Mouse (Mus musculus) stomach, postnatal 0 days (tissue): ENCODE measurements around the gene Coa3. TPM values are rescaled to one million over a fixed set of nuclear protein-coding genes. Genes with fewer than 3 reads are reported as not detected.

ENCODE experiments used
- ATAC-seq: fragments of 200-750 bp; cut with Nextera tagmentation; 2 replicates; pipeline ENCODE4 v1.8.0; 2017; ENCODE audit not compliant: low FRiP score, low TSS enrichment
- DNase-seq: peaks from one replicate; pipeline ENCODE4 v3.0.0-alpha.2; 2016; ENCODE audit warnings: low spot score
- H3K27ac ChIP-seq: fragments of 300-500 bp; sonication (generic); replicated peaks from 2 replicates; pipeline ENCODE4 v1.5.1; 2014; ENCODE audit warnings: mild to moderate bottlenecking, control low read depth
- H3K27me3 ChIP-seq: fragments of 300-500 bp; sonication (generic); 2 replicates; pipeline ENCODE4 v1.6.1; 2014; ENCODE audit warnings: low read length; ENCODE audit not compliant: control insufficient read depth, insufficient read depth
- H3K36me3 ChIP-seq: fragments of 300-500 bp; sonication (generic); 2 replicates; pipeline ENCODE4 v1.6.1; 2014; ENCODE audit warnings: low read length, mixed read lengths; ENCODE audit not compliant: control insufficient read depth, insufficient read depth
- H3K4me1 ChIP-seq: fragments of 300-500 bp; sonication (generic); replicated peaks from 2 replicates; pipeline ENCODE4 v1.6.1; 2014; ENCODE audit warnings: antibody characterized with exemption; ENCODE audit not compliant: control insufficient read depth, insufficient read depth
- H3K4me2 ChIP-seq: fragments of 300-500 bp; sonication (generic); replicated peaks from 2 replicates; pipeline ENCODE4 v1.6.1; 2014; ENCODE audit warnings: low read depth, mild to moderate bottlenecking, control low read depth, moderate library complexity
- H3K4me3 ChIP-seq: fragments of 300-500 bp; sonication (generic); 2 replicates; pipeline ENCODE4 v1.5.1; 2014; ENCODE audit warnings: low read depth, low read length, control low read depth
- H3K9ac ChIP-seq: fragments of 300-500 bp; sonication (generic); 2 replicates; pipeline ENCODE4 v1.6.1; 2014; ENCODE audit warnings: mild to moderate bottlenecking, low read length, control low read depth, mixed read lengths
- H3K9me3 ChIP-seq: fragments of 300-500 bp; sonication (generic); 2 replicates; pipeline ENCODE4 v1.6.1; 2016; ENCODE audit warnings: low read length; ENCODE audit not compliant: control insufficient read depth
- CTCF ChIP-seq: IDR thresholded peaks from 2 replicates; pipeline ENCODE4 v1.5.1; 2016; ENCODE audit warnings: antibody characterized with exemption, low read depth, mild to moderate bottlenecking, moderate library complexity
- EP300 ChIP-seq: optimal IDR thresholded peaks from 2 replicates; pipeline ENCODE3; 2016; ENCODE audit warnings: antibody characterized with exemption
- WGBS: fragments of 180-500 bp; shearing (Covaris S2); extraction: QIAGEN DNeasy Blood & Tissue Kit; methylation state at CpG from one replicate; pipeline ENCODE4 v1.1.7; 2014; 5-methylcytosine and 5-hydroxymethylcytosine counted together
- polyA plus RNA-seq: library from polyadenylated mRNA; unstranded; fragments of >200 nt; fragmentation: Nextera tagmentation; extraction: Ambion mirVana; gene quantifications from 2 replicates; pipeline ENCODE4 v1.2.1, GENCODE M21; 2015

Coa3 gene
- polyA plus RNA-seq, 1 experiment from 2014 or later, result 180 TPM

DNA sequence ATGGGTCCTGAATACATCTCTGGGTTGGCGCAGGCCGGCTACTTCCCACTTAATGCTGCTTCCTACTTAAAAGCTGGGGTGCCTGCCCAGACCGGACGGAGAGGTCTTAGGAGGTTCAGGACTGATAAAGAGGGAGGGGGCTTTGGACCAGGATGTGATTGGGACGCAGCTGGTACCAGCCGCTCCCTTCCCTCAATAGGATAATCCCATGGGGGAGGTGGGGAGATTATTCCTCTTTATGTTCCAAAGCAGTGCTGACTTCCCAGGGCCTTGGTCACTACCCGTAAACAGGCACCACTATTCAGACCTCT lies 32.3 kb downstream of the Coa3 start:
- no peak; the same call in 1 of the 2 replicates for ATAC-seq
- Histone ChIP-seq H3K9me3 (no peaks in the 10 kb centered on the region), H3K27me3 (no peaks in the 10 kb centered on the region), H3K4me3 (peak overlapping the region; percentile 58), H3K27ac (peak overlapping the region; percentile 89), H3K9ac (peak overlapping the region; percentile 72), H3K4me1 (no peaks in the 10 kb centered on the region), H3K36me3 (no peaks in the 10 kb centered on the region), H3K4me2 (peak overlapping the region; percentile 96)
- WGBS, result 14% methylated on average over 7 of the region's 7 CpGs
- no peak for DNase-seq
- TF ChIP-seq CTCF (no peak), EP300 (no peak)

DNA sequence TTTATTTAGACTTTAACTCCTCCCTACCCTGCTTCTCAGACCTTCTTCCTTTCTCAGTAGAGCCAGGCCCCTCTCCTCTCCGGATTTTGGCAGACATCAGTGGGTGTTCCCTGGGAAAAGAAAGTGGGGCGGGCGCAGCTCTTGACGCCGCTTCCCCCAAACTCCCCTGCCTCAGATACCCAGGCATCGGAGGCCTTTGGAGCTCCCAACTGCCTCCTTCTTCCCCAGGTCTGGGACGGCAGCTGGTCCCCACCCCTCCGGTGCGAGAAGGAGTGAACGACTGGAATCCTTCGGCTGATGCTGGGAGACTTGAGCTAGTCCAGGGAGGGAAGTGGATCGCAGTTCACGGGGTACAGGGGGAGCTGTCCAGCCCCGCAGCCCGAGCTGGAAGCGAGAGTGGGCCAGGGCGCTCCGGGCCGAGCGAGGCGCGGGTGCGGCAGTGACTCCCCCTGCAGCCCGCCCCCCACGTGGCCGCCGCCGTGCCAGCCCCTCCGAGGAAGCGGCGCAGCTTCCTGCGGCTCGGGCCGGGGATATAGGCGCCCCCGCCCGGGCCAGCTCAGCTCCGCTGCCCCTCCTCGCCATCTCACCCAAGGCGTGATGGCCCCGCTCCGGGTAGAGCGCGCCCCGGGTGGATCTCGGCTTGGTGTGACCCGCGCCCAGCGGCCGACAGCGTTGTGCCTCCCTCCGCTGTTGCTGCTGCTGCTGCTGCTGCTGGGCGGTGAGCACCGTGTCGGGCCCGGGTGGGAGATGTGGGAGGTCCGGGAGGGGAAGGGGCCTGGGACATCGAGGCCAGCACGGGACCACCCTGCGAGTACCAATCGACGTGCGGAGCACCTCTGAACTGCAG lies 32.8 kb downstream of the Coa3 start, which contains the start of gene Ramp2:
Ramp2 (plus strand) TSS at position 174 of the 847 bp plus-strand sequence.
- no peaks in the 10 kb centered on the region for H3K4me1 ChIP-seq
- under 1% methylated on average over 54 of the region's 63 CpGs for WGBS
- H3K4me3 ChIP-seq, result peak within 1 kb of the TSS; percentile 58
- no peaks in the 10 kb centered on the region for H3K36me3 ChIP-seq
- no peaks in the 10 kb centered on the region for H3K27me3 ChIP-seq
- peak within 1 kb of the TSS; percentile 96 for H3K4me2 ChIP-seq
- H3K27ac ChIP-seq, result peak within 1 kb of the TSS; percentile 89
- TF ChIP-seq CTCF (no peak; the same call in 1 of the 2 replicates), EP300 (no peak)
- peak within 1 kb of the TSS; percentile 72 for H3K9ac ChIP-seq
- ATAC-seq (peak; percentile 61), DNase-seq (peak; percentile 60)
- no peaks in the 10 kb centered on the region for H3K9me3 ChIP-seq

DNA sequence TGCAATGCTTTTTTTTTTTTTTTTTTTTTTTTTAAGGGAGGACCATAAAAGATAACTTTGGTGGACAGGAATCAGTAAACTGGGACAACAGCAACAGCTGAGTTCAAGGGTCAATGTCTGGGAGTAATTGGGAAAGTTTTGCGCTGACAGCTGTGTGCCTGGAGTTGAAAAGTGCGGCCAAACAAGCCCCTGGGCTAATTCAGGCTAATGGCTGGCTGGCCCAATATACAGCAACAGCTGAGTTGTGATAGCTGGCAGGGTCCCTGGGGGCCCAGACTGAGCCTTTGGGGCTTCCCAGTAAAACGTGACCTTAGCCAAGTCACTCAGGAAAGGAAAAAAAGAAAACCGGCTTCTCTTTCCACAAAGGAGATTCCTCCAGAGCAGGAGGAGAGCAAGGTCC lies 33.8 kb downstream of the Coa3 start:
- H3K27me3 ChIP-seq, result no peaks in the 10 kb centered on the region
- TF ChIP-seq EP300, result no peak
- TF ChIP-seq CTCF, result no peak
- ATAC-seq (no peak), DNase-seq (no peak)
- no peaks in the 10 kb centered on the region for H3K36me3 ChIP-seq
- WGBS, result 61% methylated on average over 4 of the region's 4 CpGs
- no peak overlapping the region for H3K4me3 ChIP-seq
- peak overlapping the region; percentile 89; the same call in 1 of the 2 replicates for H3K27ac ChIP-seq
- H3K9me3 ChIP-seq, result no peaks in the 10 kb centered on the region
- H3K4me1 ChIP-seq, result no peaks in the 10 kb centered on the region
- H3K9ac ChIP-seq, result no peak overlapping the region
- H3K4me2 ChIP-seq, result peak overlapping the region; percentile 96

DNA sequence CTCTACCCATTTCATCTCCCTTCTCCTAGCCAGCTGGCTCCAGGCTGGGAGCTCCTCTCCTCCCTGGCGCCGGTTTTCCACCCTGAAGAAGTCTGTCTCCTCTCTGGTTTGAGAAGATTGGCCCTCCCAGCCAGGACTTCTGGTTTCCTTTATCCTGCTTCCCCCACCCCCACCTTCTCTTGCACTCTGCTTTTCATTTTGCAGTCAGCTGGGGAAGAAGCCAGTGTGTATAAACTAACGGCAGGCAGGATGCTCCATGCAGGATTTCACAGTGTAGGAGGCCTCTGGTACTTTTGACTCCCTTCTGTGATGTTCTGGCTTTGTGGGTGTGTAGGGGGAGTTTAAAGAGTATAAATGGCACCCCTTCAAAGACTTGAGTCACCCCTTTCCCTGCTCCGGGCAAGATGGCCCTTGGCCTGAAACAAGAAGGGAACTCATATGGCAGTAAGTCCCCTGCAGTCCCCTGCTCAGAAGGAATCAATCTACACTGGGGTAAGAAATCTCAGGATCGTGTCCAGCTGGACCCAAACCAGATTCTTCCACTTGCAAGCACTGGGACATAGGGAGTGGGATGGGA lies 40.8 kb downstream of the Coa3 start:
- peak overlapping the region; percentile 18; the same call in 1 of the 2 replicates for H3K9ac ChIP-seq
- no peak overlapping the region for H3K4me2 ChIP-seq
- DNase-seq, result no peak

DNA sequence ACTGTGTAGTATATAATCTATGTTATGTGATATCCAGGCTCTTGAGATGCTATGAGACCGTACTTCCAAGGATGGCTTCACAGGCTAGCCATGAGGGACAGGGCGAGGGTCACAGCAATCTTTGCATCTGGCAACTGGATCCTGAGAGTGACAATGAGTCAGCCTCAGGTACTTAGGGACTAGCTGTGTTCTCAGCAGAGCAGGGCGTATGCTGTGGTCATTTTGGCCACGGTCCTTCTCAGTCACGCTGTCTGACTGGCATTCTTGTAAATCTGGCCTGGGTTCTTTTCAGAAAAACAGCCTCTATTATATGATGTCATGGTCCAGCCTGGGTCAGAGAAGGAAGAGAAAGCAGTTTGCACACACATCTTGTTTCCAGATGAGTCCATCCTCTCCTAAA lies 42.1 kb downstream of the Coa3 start:
- Histone ChIP-seq H3K4me2 (no peak overlapping the region), H3K9me3 (no peaks in the 10 kb centered on the region), H3K9ac (no peak overlapping the region), H3K27me3 (no peaks in the 10 kb centered on the region), H3K4me1 (no peaks in the 10 kb centered on the region), H3K27ac (no peak overlapping the region), H3K4me3 (no peak overlapping the region), H3K36me3 (no peaks in the 10 kb centered on the region)
- 93% methylated on average over 5 of the region's 5 CpGs for WGBS
- DNase-seq, result no peak
- TF ChIP-seq EP300 (no peak), CTCF (no peak)
- no peak for ATAC-seq

More for the DNA sequence above, 40.8 kb downstream of the Coa3 start:
- TF ChIP-seq EP300 (no peak), CTCF (no peak)
- no peak for ATAC-seq
- no peaks in the 10 kb centered on the region for H3K9me3 ChIP-seq
- 39% methylated on average over 5 of the region's 5 CpGs for WGBS
- H3K4me1 ChIP-seq, result no peaks in the 10 kb centered on the region
- no peak overlapping the region for H3K4me3 ChIP-seq
- H3K27me3 ChIP-seq, result no peaks in the 10 kb centered on the region
- no peaks in the 10 kb centered on the region for H3K36me3 ChIP-seq
- H3K27ac ChIP-seq, result peak overlapping the region; percentile 63

DNA sequence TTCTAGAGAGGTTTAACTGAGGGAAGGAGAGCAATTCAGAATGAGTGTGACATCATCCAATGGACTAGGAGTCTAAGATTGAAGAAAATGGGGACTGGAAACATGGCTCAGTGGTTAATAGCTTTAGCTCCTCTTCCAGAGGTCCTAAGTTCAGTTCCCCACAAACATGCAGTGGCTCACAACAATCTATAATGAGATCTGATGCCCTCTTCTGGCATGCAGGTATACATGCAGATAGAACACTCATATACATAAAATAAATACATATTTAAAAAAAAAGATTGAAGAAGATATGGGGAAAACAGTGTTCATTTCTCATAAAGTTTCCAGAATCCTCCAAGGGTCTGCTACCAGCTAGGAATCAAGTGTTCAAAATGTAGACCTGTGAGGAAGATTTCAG lies 43.5 kb downstream of the Coa3 start:
- Histone ChIP-seq H3K27me3 (no peaks in the 10 kb centered on the region), H3K27ac (no peak overlapping the region), H3K4me1 (no peaks in the 10 kb centered on the region; the same call in 1 of the 2 replicates), H3K36me3 (no peaks in the 10 kb centered on the region), H3K4me2 (no peak overlapping the region), H3K9me3 (no peaks in the 10 kb centered on the region), H3K4me3 (no peak overlapping the region), H3K9ac (no peak overlapping the region)
- no peak for ATAC-seq
- TF ChIP-seq EP300 (no peak), CTCF (peak; percentile 28)
- DNase-seq, result no peak
